Mouse (Mus musculus): ENCODE measurements around the gene Rnf4.

Rnf4 gene

DNA sequence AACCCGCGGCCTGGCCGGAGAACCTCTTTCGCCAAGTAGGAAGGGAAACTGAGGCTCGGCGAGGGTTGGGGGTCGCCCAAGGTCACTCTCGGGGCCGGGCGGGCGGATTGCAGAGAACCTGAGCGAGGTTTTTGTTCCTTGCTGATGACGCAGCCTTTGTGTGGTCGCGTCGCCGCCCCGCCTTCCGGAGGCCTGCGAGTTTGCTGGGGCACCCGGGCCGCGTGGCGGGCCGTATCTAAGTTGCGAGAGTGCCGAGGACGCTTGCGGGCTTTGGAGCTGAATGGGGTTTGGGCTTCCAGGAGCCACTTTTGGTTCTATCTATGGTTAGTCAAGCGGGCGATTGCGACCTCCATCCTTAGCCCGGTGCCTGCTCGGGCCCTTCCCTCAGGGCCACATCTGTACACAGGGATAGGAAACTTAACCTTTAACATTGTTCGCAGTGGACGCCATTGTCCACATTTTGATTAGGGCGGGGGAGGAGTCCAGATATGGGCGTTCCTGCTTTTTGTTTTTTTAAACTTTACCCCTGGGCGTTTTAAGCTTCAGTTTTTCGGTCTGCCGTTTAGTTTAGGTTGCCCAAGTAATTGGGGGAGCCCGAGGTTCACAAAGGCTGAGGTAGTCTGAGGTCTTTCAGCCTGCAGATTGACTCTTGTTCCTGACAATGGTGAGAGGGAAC is 824 bp downstream of the Rnf4 start:
- DNase-seq (ENCODE audit: low read depth, low spot score), result peak; percentile 88

DNA sequence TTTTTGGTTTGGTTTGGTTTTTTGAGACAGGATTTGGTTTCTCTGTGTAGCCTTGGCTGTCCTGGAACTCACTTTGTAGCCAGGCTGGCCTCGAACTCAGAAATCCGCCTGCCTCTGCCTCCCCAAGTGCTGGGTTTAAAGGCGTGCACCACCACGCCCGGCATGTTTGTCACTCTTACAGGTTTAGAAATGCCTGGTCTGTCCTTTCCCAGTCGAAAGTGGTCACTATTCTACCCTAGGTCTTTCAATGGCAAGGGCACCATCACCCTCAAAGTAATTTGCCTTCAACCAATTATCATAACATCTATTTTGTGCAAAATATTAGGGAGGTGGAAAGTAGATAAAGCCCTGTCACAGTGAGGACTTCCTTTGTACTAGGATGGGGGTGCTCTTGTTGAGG is 4.2 kb downstream of the Rnf4 start:
- no peak for DNase-seq (ENCODE audit: low read depth, low spot score)

DNA sequence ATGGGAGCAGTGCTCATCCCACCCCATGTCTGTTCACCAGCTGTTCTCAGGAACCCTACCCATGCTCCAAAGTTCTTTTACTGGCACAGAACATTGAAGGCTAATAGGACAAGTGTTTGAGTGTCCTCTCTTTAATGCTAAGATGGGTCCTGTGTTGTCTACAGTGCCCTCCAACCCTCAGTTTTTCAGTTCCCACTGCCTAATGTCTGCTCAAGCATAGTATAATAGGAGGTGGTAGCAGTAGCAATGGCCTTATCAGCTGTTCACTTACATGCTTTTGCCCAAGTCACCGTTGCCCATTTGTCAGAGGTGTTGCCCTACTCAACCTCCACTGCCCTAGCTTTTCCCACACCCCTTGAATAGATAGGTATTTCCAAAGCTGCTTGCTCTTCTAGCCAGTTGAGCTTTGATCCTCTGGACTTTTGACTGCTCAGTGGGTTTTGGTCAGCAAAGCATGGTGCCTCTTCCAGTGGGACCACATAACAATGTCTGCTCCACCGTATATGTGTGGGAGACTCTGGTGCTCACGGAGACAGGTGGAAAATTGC is 16.1 kb downstream of the Rnf4 start:
- DNase-seq (ENCODE audit: low read depth, low spot score), result no peak

- no peak for DNase-seq (ENCODE audit: low read depth, low spot score)
Measured at GRCm38 (mm10) chr5:34360261-34360660, 24.2 kb downstream of the Rnf4 start.

DNA sequence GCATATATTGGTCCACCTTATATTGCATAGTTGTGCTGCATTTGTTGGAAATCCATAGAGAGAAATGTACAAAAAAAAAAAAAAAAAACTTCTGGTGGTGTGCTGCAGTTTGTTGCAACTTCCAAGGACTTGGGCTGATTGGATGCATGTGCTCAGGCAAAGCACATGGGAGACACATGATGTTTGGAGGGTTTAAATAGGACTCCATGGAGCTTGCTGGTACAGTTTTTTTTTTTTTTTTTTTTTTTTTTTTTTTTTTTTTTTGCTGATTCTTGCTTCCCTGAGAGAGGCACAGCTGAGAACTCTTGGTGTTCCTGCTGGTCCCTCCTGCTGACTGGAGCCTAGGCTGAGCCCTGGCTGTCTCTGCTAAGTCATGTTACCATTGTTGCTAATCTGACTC is 27.0 kb downstream of the Rnf4 start:
- DNase-seq (ENCODE audit: low read depth, low spot score), result no peak

GRCm38 (mm10) chr5:34368551-34369290 is 32.6 kb downstream of the Rnf4 start:
- DNase-seq (ENCODE audit: low read depth, low spot score), result no peak

DNA sequence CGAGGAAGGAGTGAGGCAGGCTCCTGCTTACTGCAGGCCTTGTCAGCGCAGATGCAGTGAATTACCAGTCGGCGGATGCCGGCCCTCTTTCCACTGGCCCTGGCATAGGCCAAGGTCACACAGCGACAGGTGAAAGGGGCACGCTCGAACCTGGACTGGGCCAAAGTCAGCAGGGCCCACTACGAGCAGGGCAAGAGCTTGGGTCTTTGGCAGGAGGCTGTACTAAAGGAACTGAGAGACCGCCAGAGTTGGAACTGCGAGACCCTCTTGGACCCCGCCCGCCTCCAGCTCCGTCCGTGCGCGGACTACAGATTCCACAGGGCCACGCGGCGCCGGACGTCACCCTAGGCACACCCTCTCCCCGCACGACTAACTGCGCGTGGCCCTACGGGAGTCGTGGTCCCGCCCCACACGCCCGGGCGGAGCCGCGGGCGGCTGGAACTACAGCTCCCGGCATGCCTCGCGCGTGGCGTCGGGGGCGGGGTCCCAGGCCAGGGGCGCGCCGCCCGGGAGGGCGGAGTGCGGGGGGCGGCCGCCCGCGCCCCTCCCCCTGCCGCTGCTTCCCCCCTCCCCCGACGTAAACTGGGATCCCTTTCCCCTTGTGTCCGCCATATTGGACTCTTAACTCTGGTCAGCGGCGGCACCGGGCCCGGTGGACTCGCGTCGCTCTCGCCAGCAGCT is 33.4 kb downstream of the Rnf4 start, which contains the start of gene Fam193a:
Gene Fam193a, plus strand, starts transcription at position 593 of the 681 bp plus-strand sequence.
- DNase-seq (ENCODE audit: low read depth, low spot score), result peak; percentile 96

DNA sequence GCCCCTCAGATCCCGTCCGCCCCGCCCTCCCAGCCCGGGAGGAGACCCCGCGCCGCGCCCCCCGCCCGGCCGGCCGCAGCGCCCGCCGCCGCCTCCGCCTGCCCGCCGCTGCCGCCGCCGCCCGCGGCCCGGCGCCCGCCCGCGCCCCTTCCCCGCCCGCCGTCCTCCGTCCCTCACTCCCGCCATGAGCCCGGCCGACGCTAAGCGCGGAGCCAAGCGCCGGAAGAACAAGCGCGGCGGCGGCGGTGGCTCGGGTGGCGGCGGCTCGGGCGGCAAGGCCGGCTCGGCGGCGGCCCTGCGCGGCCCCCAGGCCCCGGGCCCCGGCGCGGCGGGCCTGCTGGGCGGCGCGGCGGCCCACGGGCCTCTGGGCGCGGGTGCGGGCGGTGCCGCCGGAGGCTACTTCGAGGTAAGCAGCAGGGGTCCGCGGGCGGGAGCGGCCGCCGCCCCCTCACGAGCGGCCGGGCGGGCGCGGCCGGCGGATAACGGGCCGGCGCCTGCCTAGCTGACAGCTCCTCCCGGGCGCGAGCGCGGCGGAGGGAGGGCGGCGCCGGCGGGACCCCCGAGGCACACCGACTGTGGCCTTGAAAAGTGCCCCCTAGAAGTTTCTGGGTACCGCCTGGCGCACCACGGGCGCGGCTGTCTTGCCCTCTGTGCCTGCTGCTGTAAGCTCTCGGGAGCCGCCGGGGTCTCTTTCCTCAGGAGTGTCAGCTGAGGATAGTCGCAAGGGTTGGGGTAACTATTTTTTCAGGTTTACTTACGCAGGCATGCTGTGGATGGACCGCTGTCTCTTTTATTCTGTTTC is 34.1 kb downstream of the Rnf4 start:
- peak; percentile 47 for DNase-seq (ENCODE audit: low read depth, low spot score)

GRCm38 (mm10) chr5:34370840-34371239 is 34.8 kb downstream of the Rnf4 start:
- DNase-seq (ENCODE audit: low read depth, low spot score), result no peak

DNA sequence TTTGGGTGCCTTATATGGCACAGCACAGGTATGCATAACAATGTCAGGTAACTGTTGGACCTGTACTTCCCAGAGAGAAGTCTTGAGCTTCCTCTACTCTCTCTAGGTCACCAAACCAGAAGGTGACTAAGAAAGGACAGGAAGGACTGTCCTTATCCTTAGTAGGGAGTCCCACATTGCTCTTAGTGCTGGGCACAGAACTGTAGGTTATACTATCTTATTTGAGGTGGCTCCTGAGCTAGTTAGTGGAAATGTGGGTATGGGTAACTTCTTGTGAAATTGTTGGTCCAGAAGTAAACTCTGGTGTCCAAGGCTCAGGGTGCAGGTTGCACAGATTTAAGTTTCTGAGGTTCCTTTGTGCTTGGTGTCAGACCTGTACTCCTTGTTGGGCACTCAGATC is 36.1 kb downstream of the Rnf4 start:
- DNase-seq (ENCODE audit: low read depth, low spot score), result no peak

DNA sequence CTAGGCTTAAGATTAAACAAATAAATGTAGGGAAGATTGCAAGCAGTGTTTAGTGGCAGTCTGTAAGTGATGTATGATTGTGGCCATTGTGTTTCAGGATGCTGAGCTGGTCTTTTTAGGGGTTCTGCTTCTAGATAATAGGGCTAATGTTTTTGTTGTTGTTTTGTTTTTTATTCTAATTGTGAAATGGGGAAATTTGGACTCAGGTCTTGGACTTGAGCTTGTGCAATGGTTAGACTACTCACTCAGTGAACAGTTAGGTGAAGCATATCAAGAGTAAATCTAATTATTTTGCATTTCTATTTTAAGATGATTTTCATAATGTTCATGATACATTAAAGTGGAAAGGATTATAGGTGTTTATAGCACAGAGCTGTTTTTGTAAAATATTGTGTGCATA is 36.5 kb downstream of the Rnf4 start:
- DNase-seq (ENCODE audit: low read depth, low spot score), result no peak

GRCm38 (mm10) chr5:34378787-34379186 is 42.7 kb downstream of the Rnf4 start:
- no peak for DNase-seq (ENCODE audit: low read depth, low spot score)

DNA sequence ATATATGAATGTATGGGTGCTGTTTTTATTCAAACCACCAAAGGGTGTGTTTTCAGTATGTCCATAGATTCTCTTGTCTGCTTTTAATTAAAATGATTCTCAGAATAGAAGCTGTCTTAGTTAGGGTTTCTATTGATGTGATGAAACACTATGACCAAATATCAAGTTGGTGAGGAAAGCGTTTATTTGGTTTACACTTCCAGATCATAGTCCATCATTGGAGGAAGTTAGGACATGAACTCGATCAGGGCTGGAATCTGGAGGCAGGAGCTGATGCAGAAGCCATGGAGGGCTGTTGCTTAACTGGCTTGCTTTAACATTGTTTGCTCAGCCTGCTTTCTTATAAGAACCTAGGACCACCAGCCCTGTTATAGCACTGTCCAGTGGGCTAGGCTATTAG is 45.6 kb downstream of the Rnf4 start:
- DNase-seq (ENCODE audit: low read depth, low spot score), result no peak

DNA sequence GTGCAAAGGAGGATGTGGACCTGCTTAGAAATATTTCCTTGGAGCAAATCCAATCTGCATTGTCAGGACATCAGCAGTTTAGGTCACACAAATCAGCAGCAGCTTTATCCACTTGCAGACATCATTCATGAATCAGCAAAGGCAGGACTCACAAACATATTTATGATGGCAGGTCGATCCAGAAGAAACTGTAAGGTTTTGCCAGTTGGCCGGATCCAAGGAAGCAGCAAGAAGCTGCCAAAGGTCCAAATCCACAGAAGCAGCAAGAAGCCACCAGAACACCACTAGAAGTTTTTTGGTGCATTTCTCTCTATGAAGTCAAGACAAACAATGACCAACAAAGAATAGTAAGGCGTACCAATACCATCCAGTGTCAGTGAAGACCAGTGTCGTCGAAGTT is 49.5 kb downstream of the Rnf4 start:
- DNase-seq (ENCODE audit: low read depth, low spot score), result no peak

DNA sequence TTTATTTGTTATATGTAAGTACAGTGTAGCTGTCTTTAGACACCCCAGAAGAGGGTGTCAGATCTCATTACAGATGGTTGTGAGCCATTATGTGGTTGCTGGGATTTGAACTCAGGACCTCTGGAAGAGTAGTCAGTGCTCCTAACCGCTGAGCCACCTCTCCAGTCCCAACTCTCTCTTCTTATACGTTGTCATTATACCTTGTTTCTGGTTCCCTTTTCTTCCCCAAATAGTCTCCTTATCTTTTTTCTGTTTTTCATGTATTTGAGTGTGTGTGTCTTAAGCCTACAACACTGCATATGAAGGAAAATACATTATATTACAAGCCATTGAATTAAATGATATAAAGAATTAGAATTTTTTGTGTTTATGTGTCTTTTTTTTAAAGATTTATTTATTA is 50.7 kb downstream of the Rnf4 start:
- DNase-seq (ENCODE audit: low read depth, low spot score), result no peak

DNA sequence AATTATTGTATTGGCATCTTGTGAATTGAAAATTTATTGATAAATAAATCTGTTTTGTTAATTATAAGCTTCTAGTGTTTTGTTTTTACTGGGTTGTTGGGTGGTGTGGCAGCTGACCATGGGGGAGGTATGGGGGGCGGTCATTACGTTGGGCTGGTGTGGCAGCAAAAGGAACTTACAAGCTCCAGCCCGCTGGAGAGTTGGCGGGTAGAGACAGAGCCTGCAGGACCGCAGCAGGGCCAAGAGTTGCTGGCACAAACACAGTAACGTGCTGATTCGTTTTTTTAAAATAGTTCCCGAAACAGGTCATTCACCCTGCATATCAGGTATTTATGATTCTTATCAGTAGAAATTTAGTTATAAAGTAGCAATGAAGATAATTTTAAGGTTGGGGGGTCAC is 57.2 kb downstream of the Rnf4 start:
- DNase-seq (ENCODE audit: low read depth, low spot score), result no peak

- no peak for DNase-seq (ENCODE audit: low read depth, low spot score)
Measured at GRCm38 (mm10) chr5:34395347-34395746, 59.3 kb downstream of the Rnf4 start.

GRCm38 (mm10) chr5:34395850-34396540 is 59.9 kb downstream of the Rnf4 start:
- DNase-seq (ENCODE audit: low read depth, low spot score), result no peak

- DNase-seq (ENCODE audit: low read depth, low spot score), result no peak
Measured at GRCm38 (mm10) chr5:34397866-34398265, 61.8 kb downstream of the Rnf4 start.

DNA sequence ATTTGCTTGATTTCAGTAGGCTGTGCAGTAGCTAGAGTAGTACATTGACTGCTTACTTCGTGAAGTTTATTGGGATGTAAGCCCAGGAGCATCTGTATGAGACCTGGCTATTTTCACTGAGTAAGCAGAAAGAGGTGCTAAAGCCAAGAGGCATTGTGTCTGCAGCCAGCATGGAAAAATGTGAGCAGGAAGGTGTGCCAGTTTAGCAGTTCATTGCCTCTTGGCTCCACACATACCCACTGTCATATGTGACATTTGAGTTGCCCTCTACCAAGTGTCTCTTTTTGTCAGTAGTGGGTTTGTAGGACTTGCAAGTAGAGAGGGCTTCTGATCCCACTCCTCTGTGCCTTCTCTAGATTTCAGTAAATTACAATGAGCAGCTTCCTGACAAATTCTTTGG is 62.2 kb downstream of the Rnf4 start:
- no peak for DNase-seq (ENCODE audit: low read depth, low spot score)

All from CD4-positive helper T cell, adult 2 months (primary cell).